Mouse (Mus musculus): ENCODE results near the gene Slc35g3.

GRCm38 (mm10) chr11:69757303-69758089, 4.3 kb downstream of the Slc35g3 start:
- TF ChIP-seq POLR2A (IDR thresholded peaks at IDR 0.05; ENCODE audit: control insufficient read depth, extremely low read depth, insufficient read depth, low read length, poor library complexity), result no peak
- no peak for TF ChIP-seq CTCF (IDR thresholded peaks at IDR 0.05; ENCODE audit: borderline replicate concordance, control insufficient read depth, extremely low read depth, insufficient read depth, low read length, poor library complexity)

Measured in thymus, adult 2 months (tissue).